In genomic region chr2:157283321-157283720, GRCm38 (mm10) we compare ENCODE assay signal across 25 mouse cellular contexts.
"Had no signal": no experiment of that assay in that cellular context is flagged by ENCODE, and none has a peak within 500 bp of the region (broad histone marks: within the 10 kb centered on the region; RNA-seq: fewer than 3 reads in every experiment).

No protein-coding gene starts in this region.

- DNase-seq: gastrocnemius, postnatal 14 days; gastrocnemius, postnatal 36 days; heart, adult 11 months; heart, adult 2 months; heart, postnatal 14 days; heart, postnatal 36 days; kidney, adult 11 months; kidney, adult 2 months; kidney, adult 9 months; kidney, postnatal 14 days; kidney, postnatal 36 days; layer of hippocampus, adult 9-11 months; layer of hippocampus, postnatal 36 days; left cerebral cortex, postnatal 4 days had no signal

- H3K9me3 ChIP-seq: heart, embryonic 13.5 days; heart, embryonic 15.5 days; hindbrain, embryonic 15.5 days; kidney, embryonic 15.5 days; limb, embryonic 12.5 days; liver, embryonic 12.5 days had no signal

- H3K4me2 ChIP-seq: heart, embryonic 11.5 days; heart, embryonic 13.5 days; heart, embryonic 15.5 days; hindbrain, embryonic 15.5 days; kidney, embryonic 15.5 days; limb, embryonic 12.5 days; liver, embryonic 12.5 days had no signal

- H3K27ac ChIP-seq: heart, adult 2 months; heart, embryonic 13.5 days; heart, embryonic 15.5 days; hindbrain, embryonic 15.5 days; hindbrain, postnatal 0 days; kidney, embryonic 15.5 days; kidney, postnatal 0 days; limb, embryonic 12.5 days; liver, embryonic 12.5 days; liver, embryonic 14.5 days had no signal

- ATAC-seq: hindbrain, postnatal 0 days; intestine, embryonic 16.5 days; liver, embryonic 12.5 days had no signal

- H3K4me3 ChIP-seq: heart, adult 2 months; heart, embryonic 13.5 days; heart, embryonic 15.5 days; hindbrain, embryonic 15.5 days; kidney, embryonic 15.5 days; limb, embryonic 12.5 days; liver, embryonic 12.5 days had no signal

- H3K27me3 ChIP-seq: heart, embryonic 13.5 days; heart, embryonic 15.5 days; hindbrain, embryonic 15.5 days; kidney, embryonic 15.5 days; limb, embryonic 12.5 days; liver, embryonic 12.5 days had no signal

- H3K9ac ChIP-seq: heart, embryonic 13.5 days; heart, embryonic 15.5 days; hindbrain, embryonic 15.5 days; kidney, embryonic 15.5 days; limb, embryonic 12.5 days; liver, embryonic 12.5 days; liver, embryonic 14.5 days had no signal
